Mouse (Mus musculus): ENCODE results near the gene Ccr9. TPM values are rescaled to one million over a fixed set of nuclear protein-coding genes. Genes with fewer than 3 reads are reported as not detected.
A peak's percentile ranks its signal among the peaks of the same experiment; 100 is the strongest.
"Not testable (repeated sequence)": the region's sequence is repeated elsewhere in the genome, so short reads cannot be mapped to it uniquely, and the experiment has no call there.

Gene Ccr9
- total RNA-seq, 2 experiments from 2014 or later = 0.07 TPM; not detected in 1

- no peak for DNase-seq
Observed at GRCm38 (mm10) chr9:123716301-123716700, 38.1 kb downstream of the Ccr9 start.

DNA sequence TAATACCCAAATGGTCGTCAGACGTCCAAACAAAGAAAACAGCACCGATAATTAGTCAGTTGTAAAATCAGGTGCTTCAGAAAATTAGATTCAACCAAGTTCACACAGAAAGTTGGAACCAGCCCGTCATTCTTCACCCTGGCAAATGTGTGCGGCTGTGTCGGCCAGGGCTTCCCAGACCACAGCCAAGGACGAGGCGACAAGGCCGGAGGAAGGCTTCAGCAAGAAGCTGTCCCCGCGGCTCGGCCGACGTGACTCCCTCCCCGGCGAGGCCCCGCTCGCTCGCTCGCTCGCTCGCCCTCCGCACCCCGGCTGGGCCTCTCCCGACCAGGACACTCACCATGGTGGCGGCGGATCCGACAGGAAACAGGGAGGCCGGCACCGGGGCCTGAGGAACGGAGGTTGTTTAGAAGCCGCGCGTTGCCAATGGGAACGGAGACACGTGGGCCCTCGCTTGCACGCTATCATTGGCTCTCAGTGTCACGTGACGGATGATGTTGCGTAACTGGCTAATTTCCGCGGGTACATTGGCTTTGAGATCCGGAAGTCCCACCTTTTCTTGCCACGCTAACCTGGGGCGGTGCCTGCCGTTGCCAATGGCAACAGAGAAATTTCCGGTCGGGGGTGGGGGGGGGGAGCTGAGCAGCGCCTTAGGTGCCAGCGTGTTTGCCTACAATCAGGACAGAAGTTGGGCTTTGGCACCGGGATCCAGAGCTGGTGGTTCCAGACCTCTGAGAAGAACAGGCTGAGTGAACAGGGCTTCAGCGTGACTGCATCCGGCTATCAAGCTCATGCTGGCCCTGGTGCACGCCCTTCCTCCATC, 39.2 kb downstream of the Ccr9 start, which contains the start of gene Lztfl1:
Gene Lztfl1 (minus strand): TSS at position 512 of the 823 bp plus-strand sequence.
- peak; percentile 97 for DNase-seq

DNA sequence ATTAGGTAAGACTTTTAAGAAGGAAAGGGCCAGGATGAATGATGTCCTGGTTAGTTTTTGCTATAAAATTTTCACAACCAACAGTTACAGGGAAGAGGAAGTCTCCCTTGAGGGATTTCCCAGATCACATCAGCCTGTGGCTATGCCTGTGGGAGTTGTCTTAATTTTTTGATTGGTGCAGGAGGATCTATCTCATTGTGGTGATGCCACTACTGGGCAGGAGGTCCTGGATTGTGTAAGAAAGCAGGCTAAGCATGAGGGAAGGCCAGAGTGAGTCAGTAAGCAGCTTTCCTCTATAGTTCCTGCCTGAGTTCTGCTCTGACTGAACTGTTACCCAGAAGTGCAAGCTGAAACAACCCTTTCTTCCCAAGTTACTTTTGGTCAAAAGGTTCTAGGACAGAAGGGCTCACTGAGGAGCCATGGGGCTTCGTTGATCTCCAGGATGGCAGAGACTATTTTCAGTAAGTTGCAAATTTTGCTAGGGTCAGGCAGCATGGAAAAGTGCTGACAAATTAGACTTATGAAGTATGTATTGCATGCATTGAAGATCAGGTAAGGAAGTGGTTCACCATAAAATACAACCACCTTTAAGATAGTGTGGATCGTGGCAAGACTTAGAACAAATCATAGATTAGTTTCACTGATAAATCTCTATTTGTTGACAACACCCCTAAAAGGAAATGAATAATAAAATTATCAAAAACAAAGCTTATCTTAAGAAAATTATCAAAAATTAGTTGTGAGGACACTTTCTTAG, 44.7 kb downstream of the Ccr9 start:
- DNase-seq = no peak

- no peak for DNase-seq
Observed at GRCm38 (mm10) chr9:123731271-123731670, 53.0 kb downstream of the Ccr9 start.

- DNase-seq = no peak
Observed at GRCm38 (mm10) chr9:123734133-123734532, 55.9 kb downstream of the Ccr9 start.

DNA sequence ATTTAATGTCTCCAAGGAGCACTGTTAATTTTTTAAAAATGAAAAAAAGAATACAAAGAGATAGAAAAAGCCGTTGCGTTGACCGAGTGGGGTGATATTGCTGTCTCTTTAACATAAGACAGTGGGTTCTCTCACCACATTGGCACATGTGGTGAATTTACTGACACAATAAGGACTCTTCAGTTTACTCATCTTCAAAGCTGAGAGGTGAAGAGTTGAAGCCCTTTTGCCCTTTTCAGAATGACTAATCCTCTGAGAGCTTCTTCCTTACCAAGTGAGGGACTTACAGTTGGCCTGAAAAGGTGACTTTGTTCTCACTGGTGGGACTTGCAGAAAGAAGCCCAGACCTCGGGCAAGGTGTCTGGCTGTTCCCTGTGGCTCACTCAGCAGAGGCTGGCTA, 62.6 kb downstream of the Ccr9 start:
- no peak for DNase-seq

DNA sequence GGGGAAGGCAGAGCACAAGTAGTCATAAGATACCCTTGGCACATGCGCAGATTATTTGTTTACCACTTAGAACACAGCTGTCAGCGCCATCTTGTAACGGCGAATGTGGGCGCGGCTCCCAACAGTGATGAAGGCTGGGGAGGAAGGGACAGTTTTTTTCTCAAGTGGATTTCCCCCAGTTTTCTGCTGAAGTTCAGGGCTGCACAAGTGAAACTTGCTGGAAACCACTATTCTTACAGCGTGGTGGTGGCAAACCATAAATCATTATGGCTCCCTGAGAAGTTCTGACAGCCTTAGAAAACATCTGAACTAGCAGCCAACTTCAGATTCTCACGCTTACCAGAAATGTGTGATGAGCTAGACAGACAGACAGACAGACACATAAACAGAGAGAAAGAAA, 71.4 kb downstream of the Ccr9 start:
- not testable (repeated sequence) for DNase-seq

GRCm38 (mm10) chr9:123754333-123754732, 76.1 kb downstream of the Ccr9 start:
- DNase-seq = no peak

- DNase-seq = no peak
Observed at GRCm38 (mm10) chr9:123756752-123757151, 78.5 kb downstream of the Ccr9 start.

GRCm38 (mm10) chr9:123757326-123757725, 79.1 kb downstream of the Ccr9 start:
- no peak for DNase-seq

GRCm38 (mm10) chr9:123758156-123758555, 79.9 kb downstream of the Ccr9 start:
- no peak for DNase-seq

- DNase-seq = no peak
Observed at GRCm38 (mm10) chr9:123758645-123759044, 80.4 kb downstream of the Ccr9 start.

GRCm38 (mm10) chr9:123760806-123761205, 82.6 kb downstream of the Ccr9 start:
- DNase-seq = no peak

- DNase-seq = no peak
Observed at GRCm38 (mm10) chr9:123762886-123763285, 84.6 kb downstream of the Ccr9 start.

- DNase-seq = no peak
Observed at GRCm38 (mm10) chr9:123763771-123764170, 85.5 kb downstream of the Ccr9 start.

GRCm38 (mm10) chr9:123766996-123767395, 88.8 kb downstream of the Ccr9 start:
- no peak for DNase-seq

GRCm38 (mm10) chr9:123768443-123768842, 90.2 kb downstream of the Ccr9 start:
- DNase-seq = peak; percentile 15 to 59

DNA sequence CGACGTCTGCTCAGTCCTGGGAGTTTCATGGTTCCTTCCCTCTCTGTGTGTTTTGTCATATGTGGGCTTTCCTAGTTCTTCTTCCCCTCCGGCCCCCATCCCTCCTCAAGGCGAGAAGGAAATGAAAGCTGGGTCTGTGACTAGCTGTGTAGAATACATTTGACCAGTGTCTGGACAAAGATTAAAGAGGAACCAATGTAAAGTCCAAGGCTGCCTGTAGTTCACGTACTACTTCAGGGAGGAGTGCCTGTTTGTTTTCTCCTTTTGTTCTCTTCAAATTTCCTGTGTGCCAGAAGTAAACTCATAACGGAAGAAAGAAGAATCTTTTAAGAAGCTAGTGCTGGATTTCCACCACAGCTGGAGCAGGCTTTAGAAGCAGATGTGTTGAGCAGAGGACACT, 91.3 kb downstream of the Ccr9 start:
- peak in 1 of 2 experiments; percentile 8 for DNase-seq

DNA sequence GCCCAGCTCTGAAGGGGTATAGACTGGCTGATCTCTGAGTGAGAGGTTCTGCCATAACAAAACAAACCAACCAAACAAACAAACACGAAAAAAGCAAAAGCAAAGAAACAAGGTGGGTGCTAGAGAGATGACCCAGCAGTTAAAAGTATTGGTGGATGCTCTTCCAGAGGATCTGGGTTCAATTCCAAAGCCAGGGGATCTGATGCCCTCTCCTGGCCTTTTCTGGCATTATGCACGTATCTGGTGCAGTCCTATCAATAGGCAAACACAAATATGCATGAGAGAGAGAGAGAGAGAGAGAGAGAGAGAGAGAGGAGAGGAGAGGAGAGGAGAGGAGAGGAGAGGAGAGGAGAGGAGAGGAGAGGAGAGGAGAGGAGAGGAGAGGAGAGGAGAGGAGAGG, 95.1 kb downstream of the Ccr9 start:
- peak in 1 of 2 experiments; percentile 36 for DNase-seq

- no peak for DNase-seq
Observed at GRCm38 (mm10) chr9:123788855-123789529, 110.8 kb downstream of the Ccr9 start.

DNA sequence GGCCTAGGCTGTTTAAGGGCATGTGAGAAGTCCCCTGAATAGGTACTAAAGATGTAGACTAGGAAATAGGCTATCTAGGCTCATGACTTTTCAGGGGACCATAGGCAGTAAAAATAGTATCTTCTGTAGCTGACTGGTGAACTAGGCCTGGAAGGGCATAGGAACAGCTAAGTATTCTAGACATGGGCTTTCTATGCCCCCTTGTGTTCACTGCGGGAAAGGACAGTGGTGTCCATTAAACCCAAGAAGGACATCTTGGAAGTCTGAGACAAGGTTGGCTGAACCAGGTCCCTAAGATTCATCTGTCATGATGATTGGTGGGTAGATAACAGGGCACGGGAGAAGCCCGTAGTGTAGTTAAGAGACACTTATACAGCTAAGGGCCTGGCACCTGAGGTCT, 117.9 kb downstream of the Ccr9 start:
- DNase-seq = peak; percentile 24 to 34

- DNase-seq = no peak
Observed at GRCm38 (mm10) chr9:123801527-123801926, 123.3 kb downstream of the Ccr9 start.

DNA sequence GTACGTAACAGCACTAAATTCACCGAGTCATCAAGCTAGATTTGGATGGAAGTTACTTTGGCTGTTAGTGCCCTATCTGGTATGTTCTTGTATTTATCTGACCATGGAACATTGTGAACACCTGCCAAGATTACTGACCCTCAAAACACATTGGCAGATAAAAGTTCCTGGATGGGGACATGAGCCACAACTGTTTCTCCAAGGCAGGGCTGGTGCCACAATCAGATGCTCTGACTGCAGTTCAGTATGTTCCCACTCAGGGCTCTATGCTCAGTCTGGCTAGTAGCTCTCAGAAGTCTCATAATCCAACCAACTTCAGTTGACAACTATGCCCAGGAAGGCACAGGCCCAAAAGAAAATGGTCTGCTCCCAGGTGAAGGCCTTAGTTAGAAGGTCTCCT, 124.2 kb downstream of the Ccr9 start:
- DNase-seq = no peak

All from adrenal gland, postnatal 36 days (tissue).